Mouse (Mus musculus): Measurements from ENCODE around the gene Gne. TPM values are rescaled to one million over a fixed set of nuclear protein-coding genes. Genes with fewer than 3 reads are reported as not detected.
A peak's percentile ranks its signal among the peaks of the same experiment; 100 is the strongest.

Gne gene
- polyA plus RNA-seq, 1 experiment from 2014 or later = 20.7 TPM

DNA sequence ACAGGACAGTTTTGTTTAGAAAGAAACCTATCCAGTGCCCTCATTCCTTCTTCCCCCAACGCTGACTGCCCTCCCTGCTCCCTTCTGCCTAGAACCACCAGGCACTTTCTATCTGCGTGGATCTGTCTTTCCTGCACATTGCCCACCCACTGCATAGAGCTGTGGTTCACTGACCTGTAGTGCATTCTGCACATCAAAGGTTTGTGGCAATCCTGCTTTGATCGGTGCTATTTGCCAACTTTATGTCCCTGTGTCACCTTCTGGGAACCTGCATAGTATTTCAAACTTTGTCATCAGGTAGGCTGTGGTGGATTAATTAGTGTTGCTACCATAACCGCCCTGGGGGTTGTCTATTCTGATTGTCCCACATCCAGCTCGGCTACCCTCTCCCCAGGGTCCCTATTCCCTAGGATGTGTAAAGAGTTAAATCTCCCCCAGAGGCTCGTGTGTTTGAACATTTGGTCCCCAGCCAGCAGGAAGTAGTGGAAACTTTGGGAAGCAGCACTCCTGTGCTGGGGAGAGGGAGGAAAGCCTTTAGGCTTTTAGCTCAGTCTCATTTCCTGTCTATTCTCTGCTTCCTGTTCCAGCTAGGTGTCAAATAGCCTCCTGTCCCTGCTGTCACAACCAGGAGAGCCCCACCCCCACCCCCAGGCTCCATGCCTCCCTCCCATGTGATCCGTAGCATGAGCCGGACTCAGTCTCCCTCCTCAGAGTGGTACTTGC lies 20.4 kb upstream of the Gne start:
- no peak overlapping the region for H3K4me2 ChIP-seq
- H3K9me3 ChIP-seq = no peaks in the 10 kb centered on the region
- H3K27ac ChIP-seq = peak overlapping the region; percentile 20; the same call in 1 of the 2 replicates
- no peaks in the 10 kb centered on the region for H3K27me3 ChIP-seq
- H3K4me3 ChIP-seq (replicated peaks) = no peak overlapping the region
- H3K9ac ChIP-seq (replicated peaks) = no peak overlapping the region
- WGBS = 10% methylated on average over 8 of the region's 8 CpGs
- H3K36me3 ChIP-seq = no peaks in the 10 kb centered on the region
- no peak for ATAC-seq (ENCODE audit: insufficient number of reproducible peaks, insufficient read depth, low FRiP score, low TSS enrichment, low read depth)
- H3K4me1 ChIP-seq (replicated peaks) = peaks cover 34% of the 10 kb centered on the region

DNA sequence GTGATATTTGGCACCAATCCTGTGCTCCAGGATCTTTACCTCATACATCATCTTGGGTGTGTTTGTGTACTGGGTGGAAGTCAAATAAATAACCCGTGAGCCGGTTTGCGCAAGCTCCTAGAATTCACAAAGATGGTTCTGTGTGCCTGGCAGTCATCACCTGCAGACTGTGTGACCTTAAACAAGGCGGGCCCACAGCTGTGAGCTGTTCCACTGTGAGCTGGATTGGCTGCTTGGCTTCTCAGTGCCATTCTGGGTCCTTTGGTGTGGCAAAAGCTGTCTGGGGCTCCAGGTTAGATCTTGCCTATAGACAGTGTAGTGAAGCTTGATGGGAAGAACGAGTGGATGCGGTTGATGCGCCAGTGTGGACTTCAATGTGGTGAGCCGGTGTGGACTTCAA lies 19.6 kb upstream of the Gne start:
- Histone ChIP-seq H3K36me3 (no peaks in the 10 kb centered on the region), H3K4me2 (no peak overlapping the region), H3K4me3 (replicated peaks) (no peak overlapping the region), H3K4me1 (replicated peaks) (peaks cover 34% of the 10 kb centered on the region), H3K27me3 (no peaks in the 10 kb centered on the region), H3K27ac (no peak overlapping the region), H3K9me3 (no peaks in the 10 kb centered on the region), H3K9ac (replicated peaks) (no peak overlapping the region)
- no peak; the same call in 1 of the 2 replicates for ATAC-seq (ENCODE audit: insufficient number of reproducible peaks, insufficient read depth, low FRiP score, low TSS enrichment, low read depth)
- 65% methylated on average over 8 of the region's 8 CpGs for WGBS

GRCm38 (mm10) chr4:44097576-44098335 lies 13.8 kb upstream of the Gne start:
- peaks cover 5% of the 10 kb centered on the region; the same call in 1 of the 2 replicates for H3K4me1 ChIP-seq (replicated peaks)
- no peak overlapping the region for H3K4me3 ChIP-seq (replicated peaks)
- H3K9ac ChIP-seq (replicated peaks) = no peak overlapping the region
- H3K27me3 ChIP-seq = no peaks in the 10 kb centered on the region
- H3K9me3 ChIP-seq = no peaks in the 10 kb centered on the region
- WGBS = 45% methylated on average over 11 of the region's 11 CpGs
- no peak for ATAC-seq (ENCODE audit: insufficient number of reproducible peaks, insufficient read depth, low FRiP score, low TSS enrichment, low read depth)
- H3K4me2 ChIP-seq = no peak overlapping the region
- no peak overlapping the region for H3K27ac ChIP-seq
- no peaks in the 10 kb centered on the region for H3K36me3 ChIP-seq

- Histone ChIP-seq H3K4me2 (no peak overlapping the region), H3K27ac (no peak overlapping the region), H3K4me1 (replicated peaks) (peaks cover 5% of the 10 kb centered on the region; the same call in 1 of the 2 replicates), H3K9me3 (no peaks in the 10 kb centered on the region), H3K36me3 (no peaks in the 10 kb centered on the region), H3K4me3 (replicated peaks) (no peak overlapping the region), H3K9ac (replicated peaks) (no peak overlapping the region), H3K27me3 (no peaks in the 10 kb centered on the region)
- 74% methylated on average over 4 of the region's 4 CpGs for WGBS
- ATAC-seq (ENCODE audit: insufficient number of reproducible peaks, insufficient read depth, low FRiP score, low TSS enrichment, low read depth) = no peak
These were observed 10.5 kb upstream of the Gne start for GRCm38 (mm10) chr4:44094475-44094874.

GRCm38 (mm10) chr4:44092359-44092758 lies 8.4 kb upstream of the Gne start:
- H3K9ac ChIP-seq (replicated peaks) = no peak overlapping the region
- no peak overlapping the region for H3K27ac ChIP-seq
- H3K9me3 ChIP-seq = no peaks in the 10 kb centered on the region
- H3K4me2 ChIP-seq = no peak overlapping the region
- no peak for ATAC-seq (ENCODE audit: insufficient number of reproducible peaks, insufficient read depth, low FRiP score, low TSS enrichment, low read depth)
- H3K27me3 ChIP-seq = no peaks in the 10 kb centered on the region
- WGBS = 81% methylated on average over 10 of the region's 11 CpGs
- no peak overlapping the region for H3K4me3 ChIP-seq (replicated peaks)
- H3K4me1 ChIP-seq (replicated peaks) = no peaks in the 10 kb centered on the region
- H3K36me3 ChIP-seq = no peaks in the 10 kb centered on the region

- 90% methylated on average over 3 of the region's 3 CpGs for WGBS
- Histone ChIP-seq H3K27me3 (no peaks in the 10 kb centered on the region), H3K36me3 (no peaks in the 10 kb centered on the region), H3K4me3 (replicated peaks) (no peak overlapping the region), H3K4me1 (replicated peaks) (peaks cover 23% of the 10 kb centered on the region), H3K4me2 (no peak overlapping the region), H3K27ac (no peak overlapping the region), H3K9ac (replicated peaks) (no peak overlapping the region), H3K9me3 (no peaks in the 10 kb centered on the region)
- no peak for ATAC-seq (ENCODE audit: insufficient number of reproducible peaks, insufficient read depth, low FRiP score, low TSS enrichment, low read depth)
These were observed 1.6 kb upstream of the Gne start for GRCm38 (mm10) chr4:44085566-44085965.

GRCm38 (mm10) chr4:44084602-44085325 lies 787 bp upstream of the Gne start:
- Histone ChIP-seq H3K27ac (no peak overlapping the region; the same call in 1 of the 2 replicates), H3K9me3 (no peaks in the 10 kb centered on the region), H3K4me3 (replicated peaks) (no peak overlapping the region), H3K9ac (replicated peaks) (no peak overlapping the region), H3K27me3 (no peaks in the 10 kb centered on the region), H3K36me3 (no peaks in the 10 kb centered on the region), H3K4me1 (replicated peaks) (peaks cover 23% of the 10 kb centered on the region), H3K4me2 (peak overlapping the region; percentile 43)
- 77% methylated on average over 13 of the region's 13 CpGs for WGBS
- no peak for ATAC-seq (ENCODE audit: insufficient number of reproducible peaks, insufficient read depth, low FRiP score, low TSS enrichment, low read depth)

- Histone ChIP-seq H3K4me3 (replicated peaks) (no peak overlapping the region), H3K27me3 (no peaks in the 10 kb centered on the region), H3K36me3 (no peaks in the 10 kb centered on the region), H3K4me1 (replicated peaks) (peaks cover 13% of the 10 kb centered on the region), H3K9ac (replicated peaks) (no peak overlapping the region), H3K27ac (no peak overlapping the region), H3K9me3 (no peaks in the 10 kb centered on the region), H3K4me2 (no peak overlapping the region)
- WGBS = 83% methylated on average over 7 of the region's 7 CpGs
- ATAC-seq (ENCODE audit: insufficient number of reproducible peaks, insufficient read depth, low FRiP score, low TSS enrichment, low read depth) = no peak
These were observed 5.5 kb downstream of the Gne start for GRCm38 (mm10) chr4:44078358-44078933.

- H3K27me3 ChIP-seq = no peaks in the 10 kb centered on the region
- H3K4me3 ChIP-seq (replicated peaks) = no peak overlapping the region
- H3K36me3 ChIP-seq = no peaks in the 10 kb centered on the region
- H3K27ac ChIP-seq = no peak overlapping the region
- no peaks in the 10 kb centered on the region for H3K9me3 ChIP-seq
- WGBS = 73% methylated on average over 4 of the region's 4 CpGs
- ATAC-seq (ENCODE audit: insufficient number of reproducible peaks, insufficient read depth, low FRiP score, low TSS enrichment, low read depth) = no peak
- H3K9ac ChIP-seq (replicated peaks) = no peak overlapping the region
- H3K4me2 ChIP-seq = no peak overlapping the region
- H3K4me1 ChIP-seq (replicated peaks) = peaks cover 14% of the 10 kb centered on the region
These were observed 9.6 kb downstream of the Gne start for GRCm38 (mm10) chr4:44074422-44074821.

GRCm38 (mm10) chr4:44073799-44074198 lies 10.2 kb downstream of the Gne start:
- H3K4me3 ChIP-seq (replicated peaks) = no peak overlapping the region
- H3K36me3 ChIP-seq = no peaks in the 10 kb centered on the region
- 71% methylated on average over 3 of the region's 3 CpGs for WGBS
- H3K27me3 ChIP-seq = no peaks in the 10 kb centered on the region
- no peaks in the 10 kb centered on the region for H3K9me3 ChIP-seq
- H3K4me1 ChIP-seq (replicated peaks) = peaks cover 14% of the 10 kb centered on the region
- H3K4me2 ChIP-seq = no peak overlapping the region
- H3K9ac ChIP-seq (replicated peaks) = no peak overlapping the region
- no peak overlapping the region for H3K27ac ChIP-seq
- ATAC-seq (ENCODE audit: insufficient number of reproducible peaks, insufficient read depth, low FRiP score, low TSS enrichment, low read depth) = no peak
